Mouse (Mus musculus) neural tube, embryonic 13.5 days (tissue): ENCODE measurements around the gene Smpd4. TPM values are rescaled to one million over a fixed set of nuclear protein-coding genes. Genes with fewer than 3 reads are reported as not detected.

Source experiments
- ATAC-seq: fragments of 200-750 bp; cut with Nextera tagmentation; 2 replicates; pipeline ENCODE4 v1.8.0; 2017; ENCODE audit warnings: low read depth, mild to moderate bottlenecking, moderate TSS enrichment, moderate library complexity
- H3K27ac ChIP-seq: fragments of 300-500 bp; sonication (generic); replicated peaks from 2 replicates; pipeline ENCODE4 v1.5.1; 2015; ENCODE audit warnings: moderate library complexity, mild to moderate bottlenecking, inconsistent platforms
- H3K27me3 ChIP-seq: fragments of 300-500 bp; sonication (generic); 2 replicates; pipeline ENCODE4 v1.6.1; 2015; ENCODE audit warnings: mild to moderate bottlenecking, inconsistent platforms
- H3K36me3 ChIP-seq: fragments of 300-500 bp; sonication (generic); 2 replicates; pipeline ENCODE4 v1.6.1; 2015; ENCODE audit warnings: mild to moderate bottlenecking, inconsistent platforms
- H3K4me1 ChIP-seq: fragments of 300-500 bp; sonication (generic); replicated peaks from 2 replicates; pipeline ENCODE4 v1.6.1; 2015; ENCODE audit warnings: inconsistent platforms
- H3K4me2 ChIP-seq: fragments of 300-500 bp; sonication (generic); 2 replicates; pipeline ENCODE4 v1.6.1; 2015; ENCODE audit warnings: inconsistent platforms, mild to moderate bottlenecking, moderate library complexity
- H3K4me3 ChIP-seq: fragments of 300-500 bp; sonication (generic); 2 replicates; pipeline ENCODE4 v1.5.1; 2015; ENCODE audit warnings: mild to moderate bottlenecking, inconsistent platforms
- H3K9ac ChIP-seq: fragments of 300-500 bp; sonication (generic); 2 replicates; pipeline ENCODE4 v1.6.1; 2015; ENCODE audit warnings: moderate library complexity, mild to moderate bottlenecking, inconsistent platforms
- H3K9me3 ChIP-seq: fragments of 300-500 bp; sonication (generic); 2 replicates; pipeline ENCODE4 v1.6.1; 2016; ENCODE audit warnings: inconsistent platforms
- WGBS: fragments of 180-500 bp; shearing (Covaris S2); methylation state at CpG from one replicate; pipeline ENCODE4 v1.1.7; 2015; 5-methylcytosine and 5-hydroxymethylcytosine counted together
- polyA plus RNA-seq: library from polyadenylated mRNA; unstranded; fragments of >200 nt; fragmentation: Nextera tagmentation; extraction: Ambion mirVana; gene quantifications from 2 replicates; pipeline ENCODE4 v1.2.1, GENCODE M21; 2015

Smpd4 gene
- polyA plus RNA-seq, 1 experiment from 2014 or later, result 23.4 TPM

- Histone ChIP-seq H3K27ac (no peak overlapping the region), H3K9me3 (no peaks in the 10 kb centered on the region), H3K4me2 (no peak overlapping the region), H3K36me3 (peaks cover 89% of the 10 kb centered on the region), H3K4me3 (no peak overlapping the region), H3K9ac (no peak overlapping the region), H3K4me1 (no peaks in the 10 kb centered on the region), H3K27me3 (no peaks in the 10 kb centered on the region)
- WGBS, result 95% methylated on average over 4 of the region's 4 CpGs
- no peak for ATAC-seq
Observed at GRCm38 (mm10) chr16:17654188-17654795, 35.1 kb downstream of the Smpd4 start.

- Histone ChIP-seq H3K27ac (no peak overlapping the region), H3K9me3 (no peaks in the 10 kb centered on the region), H3K27me3 (no peaks in the 10 kb centered on the region), H3K9ac (peak overlapping the region; percentile 23; the same call in 1 of the 2 replicates), H3K4me3 (no peak overlapping the region), H3K4me2 (no peak overlapping the region), H3K36me3 (peaks cover 92% of the 10 kb centered on the region), H3K4me1 (no peaks in the 10 kb centered on the region)
- no peak for ATAC-seq
- WGBS, result 93% methylated on average over 5 of the region's 5 CpGs
Observed at GRCm38 (mm10) chr16:17656212-17656871, 37.2 kb downstream of the Smpd4 start.

GRCm38 (mm10) chr16:17665568-17665967, 46.4 kb downstream of the Smpd4 start:
- Histone ChIP-seq H3K4me1 (no peaks in the 10 kb centered on the region), H3K9ac (no peak overlapping the region), H3K36me3 (peaks cover 75% of the 10 kb centered on the region), H3K9me3 (no peaks in the 10 kb centered on the region), H3K4me3 (no peak overlapping the region), H3K27ac (no peak overlapping the region), H3K4me2 (no peak overlapping the region), H3K27me3 (no peaks in the 10 kb centered on the region)
- ATAC-seq, result no peak

- peaks cover 75% of the 10 kb centered on the region for H3K36me3 ChIP-seq
- no peak overlapping the region for H3K9ac ChIP-seq
- H3K27me3 ChIP-seq, result no peaks in the 10 kb centered on the region
- no peak overlapping the region for H3K27ac ChIP-seq
- H3K9me3 ChIP-seq, result no peaks in the 10 kb centered on the region
- H3K4me2 ChIP-seq, result no peak overlapping the region
- no peaks in the 10 kb centered on the region for H3K4me1 ChIP-seq
- H3K4me3 ChIP-seq, result no peak overlapping the region
- no peak for ATAC-seq
Observed at GRCm38 (mm10) chr16:17669886-17670285, 50.7 kb downstream of the Smpd4 start.

Other genes starting within 250 kb of the Smpd4 start
- gene Snap29, start 213.4 kb upstream of the Smpd4 start, polyA plus RNA-seq, result 22.3 and 22.5 TPM in 2 replicates
- gene Pi4ka, start 213.0 kb upstream of the Smpd4 start, polyA plus RNA-seq, result 56.1 and 61.4 TPM in 2 replicates
- 84.5 and 88.0 TPM in 2 replicates for gene Crkl, start 167.4 kb upstream of the Smpd4 start, polyA plus RNA-seq
- gene Aifm3, start 129.7 kb upstream of the Smpd4 start, polyA plus RNA-seq, result 2.4 and 2.6 TPM in 2 replicates
- 108 and 134 TPM in 2 replicates for gene Lztr1, start 110.7 kb upstream of the Smpd4 start, polyA plus RNA-seq
- gene Thap7, start 88.2 kb upstream of the Smpd4 start, polyA plus RNA-seq, result 67.8 and 69.9 TPM in 2 replicates
- 0.35 and 0.56 TPM in 2 replicates for gene Lrrc74b, start 58.1 kb upstream of the Smpd4 start, polyA plus RNA-seq
- gene P2rx6, start 57.5 kb upstream of the Smpd4 start, polyA plus RNA-seq, result 1.2 and 1.6 TPM in 2 replicates
- gene Slc7a4, start 36.1 kb upstream of the Smpd4 start, polyA plus RNA-seq, result 16.4 and 20.1 TPM in 2 replicates
- 8.2 and 10.0 TPM in 2 replicates for gene Ccdc74a, start 27.1 kb downstream of the Smpd4 start, polyA plus RNA-seq
- 46.6 and 56.0 TPM in 2 replicates for gene Med15, start 113.5 kb downstream of the Smpd4 start, polyA plus RNA-seq
- gene Klhl22, start 140.3 kb downstream of the Smpd4 start, polyA plus RNA-seq, result 76.2 and 77.1 TPM in 2 replicates
- 3.4 and 3.7 TPM in 2 replicates for gene Scarf2, start 177.9 kb downstream of the Smpd4 start, polyA plus RNA-seq
- gene B830017H08Rik, start 213.8 kb downstream of the Smpd4 start, polyA plus RNA-seq, result 1.7 and 1.9 TPM in 2 replicates
- gene Car15, start 219.0 kb downstream of the Smpd4 start, polyA plus RNA-seq, result 3.2 and 5.8 TPM in 2 replicates